Mouse (Mus musculus) embryonic facial prominence, embryonic 14.5 days (tissue): ENCODE measurements around the gene Pros1. TPM values are rescaled to one million over a fixed set of nuclear protein-coding genes. Genes with fewer than 3 reads are reported as not detected.

Experiments used
- ATAC-seq: fragments of 200-750 bp; cut with Nextera tagmentation; 2 replicates; pipeline ENCODE4 v1.8.0; 2017; ENCODE audit warnings: low read depth, moderate number of reproducible peaks, moderate TSS enrichment
- DNase-seq: peaks from one replicate; pipeline ENCODE4 v3.0.0-alpha.2; 2015; ENCODE audit warnings: low spot score
- H3K27ac ChIP-seq: fragments of 300-500 bp; sonication (generic); replicated peaks from 2 replicates; pipeline ENCODE4 v1.5.1; 2014; ENCODE audit warnings: low read depth, mild to moderate bottlenecking, low read length, moderate library complexity
- H3K27me3 ChIP-seq: fragments of 300-500 bp; sonication (generic); replicated peaks from 2 replicates; pipeline ENCODE4 v1.6.1; 2014; ENCODE audit warnings: low read length; ENCODE audit not compliant: control insufficient read depth, insufficient read depth
- H3K36me3 ChIP-seq: fragments of 300-500 bp; sonication (generic); 2 replicates; pipeline ENCODE4 v1.6.1; 2014; ENCODE audit warnings: low read length, mixed read lengths; ENCODE audit not compliant: control insufficient read depth, insufficient read depth
- H3K4me1 ChIP-seq: fragments of 300-500 bp; sonication (generic); 2 replicates; pipeline ENCODE4 v1.6.1; 2014; ENCODE audit warnings: antibody characterized with exemption, low read length; ENCODE audit not compliant: control insufficient read depth, insufficient read depth
- H3K4me2 ChIP-seq: fragments of 300-500 bp; sonication (generic); 2 replicates; pipeline ENCODE4 v1.6.1; 2014; ENCODE audit warnings: low read depth, mild to moderate bottlenecking, low read length, moderate library complexity, mixed read lengths
- H3K4me3 ChIP-seq: fragments of 300-500 bp; sonication (generic); 2 replicates; pipeline ENCODE4 v1.5.1; 2014; ENCODE audit warnings: low read depth, mild to moderate bottlenecking, low read length
- H3K9ac ChIP-seq: fragments of 300-500 bp; sonication (generic); 2 replicates; pipeline ENCODE4 v1.6.1; 2014; ENCODE audit warnings: low read depth, mild to moderate bottlenecking, low read length, moderate library complexity, mixed read lengths
- H3K9me3 ChIP-seq: fragments of 300-500 bp; sonication (generic); 2 replicates; pipeline ENCODE4 v1.6.1; 2016; ENCODE audit warnings: low read length; ENCODE audit not compliant: control insufficient read depth
- WGBS: fragments of 180-500 bp; shearing (Covaris S2); extraction: QIAGEN DNeasy Blood & Tissue Kit; methylation state at CpG from one replicate; pipeline ENCODE4 v1.1.7; 2014; 5-methylcytosine and 5-hydroxymethylcytosine counted together
- polyA plus RNA-seq: library from polyadenylated mRNA; unstranded; fragments of >200 nt; fragmentation: Nextera tagmentation; extraction: Ambion mirVana; gene quantifications from 2 replicates; pipeline ENCODE4 v1.2.1, GENCODE M21; 2014

Gene Pros1
- polyA plus RNA-seq, 1 experiment from 2014 or later: 49.2 TPM

DNA sequence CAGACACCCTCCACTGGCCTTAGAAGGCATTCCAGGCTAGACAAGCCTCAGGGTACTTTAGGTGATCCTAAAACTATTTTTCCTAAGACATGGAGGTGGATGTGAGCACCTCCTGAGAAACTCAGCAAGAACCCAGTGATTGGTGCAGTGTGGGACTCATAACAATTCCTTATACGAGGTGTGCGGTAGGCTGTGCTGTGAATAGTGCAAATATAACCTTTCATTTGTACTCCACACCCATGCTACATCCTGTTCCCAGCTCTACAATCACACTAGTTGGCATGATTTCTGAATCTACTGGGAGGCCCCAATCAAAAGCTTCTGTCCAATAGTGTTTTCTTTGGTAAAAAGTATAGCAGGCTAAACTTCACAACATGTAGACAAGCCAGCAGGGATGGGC, 22.1 kb upstream of the Pros1 start:
- ATAC-seq (no peak), DNase-seq (no peak)
- Histone ChIP-seq H3K9ac (no peak overlapping the region), H3K27me3 (no peaks in the 10 kb centered on the region), H3K9me3 (no peaks in the 10 kb centered on the region), H3K4me1 (no peaks in the 10 kb centered on the region), H3K27ac (no peak overlapping the region), H3K4me3 (no peak overlapping the region), H3K36me3 (no peaks in the 10 kb centered on the region), H3K4me2 (no peak overlapping the region)
- WGBS: 86% methylated on average over 2 of the region's 2 CpGs

DNA sequence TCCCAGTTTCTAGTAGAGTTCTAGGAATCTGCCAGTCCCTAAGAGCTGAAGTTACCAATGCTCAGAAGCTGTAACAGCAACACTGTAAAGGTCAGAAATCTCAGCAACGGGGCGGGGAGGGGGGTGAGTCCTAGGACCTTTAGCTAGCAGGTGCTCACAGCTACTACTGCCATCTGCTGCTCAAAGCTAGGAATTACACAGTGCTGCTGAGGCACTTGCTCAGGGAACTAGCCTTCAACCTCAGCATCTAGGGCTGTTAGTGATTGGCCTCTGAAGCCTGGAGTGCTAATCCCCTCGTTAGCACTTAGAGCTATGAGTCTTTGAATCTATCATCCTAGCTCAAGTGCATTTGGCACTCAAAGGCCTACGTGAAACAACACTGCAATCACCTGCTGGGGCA, 21.6 kb upstream of the Pros1 start:
- H3K36me3 ChIP-seq: no peaks in the 10 kb centered on the region
- WGBS: 28% methylated on average over 4 of the region's 4 CpGs
- ATAC-seq (peak; percentile 37; the same call in 1 of the 2 replicates), DNase-seq (peak; percentile 22)
- no peak overlapping the region for H3K9ac ChIP-seq
- no peaks in the 10 kb centered on the region for H3K4me1 ChIP-seq
- no peaks in the 10 kb centered on the region for H3K27me3 ChIP-seq
- no peak overlapping the region for H3K4me2 ChIP-seq
- H3K9me3 ChIP-seq: no peaks in the 10 kb centered on the region
- H3K27ac ChIP-seq: no peak overlapping the region
- H3K4me3 ChIP-seq: no peak overlapping the region

DNA sequence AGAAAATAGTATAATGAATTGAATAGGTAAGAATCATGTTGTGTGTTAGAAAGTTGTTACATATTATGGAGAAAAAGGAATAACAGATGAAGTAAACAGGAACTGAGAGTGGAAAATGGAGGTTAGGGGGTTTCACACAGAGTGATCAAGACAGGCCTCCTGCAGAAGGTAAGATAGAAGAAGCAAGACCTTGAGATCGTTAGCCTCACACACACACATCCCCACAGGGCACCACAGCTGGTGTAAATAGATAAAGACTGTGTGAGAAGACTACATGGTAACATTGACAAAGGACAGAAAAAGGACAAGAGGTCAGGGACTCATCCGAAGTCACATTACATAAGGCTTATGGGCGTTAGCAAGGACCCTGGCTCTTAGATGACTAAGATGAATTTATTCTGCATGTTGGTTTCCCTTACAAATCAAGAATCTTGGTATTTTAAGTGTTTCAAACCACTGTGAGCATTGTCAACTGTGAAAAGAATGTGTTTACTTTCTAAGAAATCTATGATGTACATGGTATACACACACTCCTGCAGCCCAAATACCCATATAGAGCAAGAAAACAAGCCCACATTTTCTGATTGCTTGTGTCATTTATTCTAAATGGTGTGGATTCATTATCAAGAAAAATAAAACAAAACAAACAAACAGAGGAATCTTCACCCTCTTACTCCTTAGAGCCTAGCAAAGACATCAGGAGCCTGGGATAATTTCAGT, 19.9 kb upstream of the Pros1 start:
- Histone ChIP-seq H3K27me3 (no peaks in the 10 kb centered on the region), H3K4me1 (no peaks in the 10 kb centered on the region), H3K9me3 (no peaks in the 10 kb centered on the region), H3K4me2 (no peak overlapping the region), H3K4me3 (no peak overlapping the region), H3K9ac (no peak overlapping the region), H3K27ac (no peak overlapping the region), H3K36me3 (no peaks in the 10 kb centered on the region)
- no peak for DNase-seq
- ATAC-seq: no peak
- 55% methylated on average over 3 of the region's 3 CpGs for WGBS

GRCm38 (mm10) chr16:62845341-62845740, 8.8 kb upstream of the Pros1 start:
- WGBS: 69% methylated on average over 6 of the region's 6 CpGs
- DNase-seq (no peak), ATAC-seq (no peak)
- Histone ChIP-seq H3K27me3 (no peaks in the 10 kb centered on the region), H3K9me3 (no peaks in the 10 kb centered on the region), H3K9ac (no peak overlapping the region), H3K27ac (no peak overlapping the region), H3K36me3 (no peaks in the 10 kb centered on the region), H3K4me3 (peak overlapping the region; percentile 77; the same call in 1 of the 2 replicates), H3K4me2 (peak overlapping the region; percentile 89), H3K4me1 (peaks cover 15% of the 10 kb centered on the region)

DNA sequence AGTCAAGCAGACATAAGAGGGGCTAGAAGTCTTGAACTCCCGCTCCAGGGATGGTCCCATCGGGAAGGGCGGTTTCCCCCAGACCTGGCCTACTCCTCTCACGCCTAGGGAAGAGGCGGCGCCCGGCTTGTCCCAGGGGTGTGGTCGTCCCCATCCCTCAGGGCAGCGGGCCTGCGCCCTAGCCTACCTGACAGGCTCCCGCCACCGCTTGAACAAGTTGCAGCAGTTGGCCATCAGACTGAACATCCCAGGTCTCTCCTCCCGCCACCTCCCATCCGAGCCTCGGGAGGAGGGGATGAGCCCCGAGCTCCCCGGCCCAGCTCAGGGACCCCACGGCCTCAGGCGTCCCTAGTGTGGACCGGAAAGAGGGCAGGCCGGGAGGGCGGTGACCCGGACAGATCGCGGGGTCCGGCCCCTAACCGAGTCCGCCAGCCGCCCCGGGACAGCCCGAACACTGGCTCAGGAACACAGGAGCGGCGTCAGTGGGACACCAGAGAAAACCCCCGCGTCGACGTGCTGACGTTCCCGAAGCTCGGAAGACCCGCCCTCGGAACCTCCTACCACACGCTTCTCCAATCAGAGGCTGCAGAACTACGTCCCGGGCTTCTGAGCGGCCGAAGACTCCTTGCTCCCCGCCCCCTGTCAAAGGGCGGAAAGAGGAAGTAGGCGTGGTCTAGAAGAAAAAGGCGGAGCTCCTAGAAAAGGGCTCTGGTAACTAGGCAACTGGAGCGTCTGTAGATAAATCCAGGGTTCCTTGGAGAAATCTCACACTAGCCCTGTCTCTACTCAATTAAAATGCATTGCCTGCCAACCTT, 7.4 kb upstream of the Pros1 start, which contains the start of gene Arl13b:
TSS of gene Arl13b (minus strand) at position 543 of the 815 bp plus-strand sequence.
- no peaks in the 10 kb centered on the region for H3K9me3 ChIP-seq
- peak; percentile 99 for DNase-seq
- peak within 1 kb of the TSS; percentile 89 for H3K4me2 ChIP-seq
- peak within 1 kb of the TSS; percentile 77 for H3K4me3 ChIP-seq
- no peaks in the 10 kb centered on the region for H3K27me3 ChIP-seq
- no peaks in the 10 kb centered on the region for H3K36me3 ChIP-seq
- H3K4me1 ChIP-seq: peaks cover 15% of the 10 kb centered on the region
- peak within 1 kb of the TSS; percentile 67 for H3K27ac ChIP-seq
- WGBS: 0% methylated on average over 31 of the region's 52 CpGs
- peak; percentile 100 for ATAC-seq
- H3K9ac ChIP-seq: peak within 1 kb of the TSS; percentile 86

DNA sequence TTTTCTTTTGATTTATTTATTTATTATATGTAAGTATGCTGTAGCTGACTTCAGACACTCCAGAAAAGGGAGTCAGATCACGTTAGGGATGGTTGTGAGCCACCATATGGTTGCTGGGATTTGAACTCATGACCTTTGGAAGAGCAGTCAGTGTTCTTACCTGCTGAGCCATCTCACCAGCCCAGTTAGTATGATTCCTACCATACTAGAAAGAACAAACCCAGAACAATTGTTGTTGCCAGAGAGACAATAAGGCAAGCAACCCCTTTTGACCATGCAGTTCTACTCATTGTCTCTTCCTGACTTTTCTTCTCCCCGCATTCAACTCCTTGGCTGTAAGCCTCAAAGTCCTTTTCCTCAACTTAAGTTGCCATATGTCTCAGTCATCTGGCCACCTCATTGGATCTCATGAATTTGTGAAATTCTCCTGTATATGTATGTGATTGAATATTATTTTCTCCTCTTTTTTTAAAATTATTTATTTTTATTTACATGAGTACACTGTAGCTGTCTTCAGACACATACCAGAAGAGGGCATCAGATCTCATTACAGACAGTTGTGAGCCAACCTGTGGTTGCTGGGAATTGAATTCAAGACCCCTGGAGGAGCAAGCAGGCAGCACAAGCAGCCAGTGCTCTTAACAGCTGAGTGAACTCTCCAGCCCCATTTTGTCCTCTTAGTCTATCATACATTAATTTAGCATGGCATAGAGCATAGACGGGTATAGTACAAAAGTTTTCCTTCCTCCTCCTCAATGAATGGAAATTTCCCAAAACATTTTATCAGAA, 1.4 kb upstream of the Pros1 start:
- ATAC-seq (no peak), DNase-seq (no peak)
- Histone ChIP-seq H3K27me3 (no peaks in the 10 kb centered on the region), H3K4me1 (no peaks in the 10 kb centered on the region), H3K9me3 (no peaks in the 10 kb centered on the region), H3K9ac (no peak overlapping the region), H3K27ac (no peak overlapping the region), H3K36me3 (no peaks in the 10 kb centered on the region), H3K4me3 (no peak overlapping the region), H3K4me2 (no peak overlapping the region)
- 85% methylated on average over 3 of the region's 3 CpGs for WGBS

DNA sequence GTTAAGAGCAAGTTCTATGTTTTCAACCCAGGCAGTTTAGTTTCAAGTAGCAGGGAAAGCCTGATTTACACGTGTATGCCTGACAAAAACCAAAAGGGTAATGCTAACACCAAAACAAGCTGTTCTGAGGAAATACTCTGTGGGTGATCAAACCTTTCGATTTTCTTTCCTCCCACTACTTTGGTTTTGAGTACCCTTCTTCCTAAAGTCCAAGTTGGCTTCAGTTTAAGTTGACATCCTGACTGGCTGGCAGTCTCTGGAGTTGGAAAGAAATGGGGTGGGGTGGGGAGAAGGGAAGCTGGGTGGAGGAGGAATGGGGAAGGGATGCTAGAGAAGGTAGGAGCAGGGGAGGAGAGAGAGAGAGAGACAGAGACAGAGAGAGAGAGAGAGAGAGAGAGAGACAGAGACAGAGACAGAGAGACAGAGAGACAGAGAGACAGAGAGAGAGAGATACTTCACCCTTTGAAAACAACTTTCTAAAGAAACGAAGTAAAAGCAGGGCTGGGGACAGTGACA, 438 bp upstream of the Pros1 start:
- H3K27ac ChIP-seq: peak overlapping the region; percentile 75; the same call in 1 of the 2 replicates
- H3K4me2 ChIP-seq: peak overlapping the region; percentile 63
- peak overlapping the region; percentile 87 for H3K9ac ChIP-seq
- H3K36me3 ChIP-seq: no peaks in the 10 kb centered on the region
- no peaks in the 10 kb centered on the region for H3K4me1 ChIP-seq
- ATAC-seq: no peak
- no peak for DNase-seq
- WGBS: 21% methylated on average over 3 of the region's 3 CpGs
- H3K27me3 ChIP-seq: no peaks in the 10 kb centered on the region
- peak overlapping the region; percentile 56 for H3K4me3 ChIP-seq
- no peaks in the 10 kb centered on the region for H3K9me3 ChIP-seq

DNA sequence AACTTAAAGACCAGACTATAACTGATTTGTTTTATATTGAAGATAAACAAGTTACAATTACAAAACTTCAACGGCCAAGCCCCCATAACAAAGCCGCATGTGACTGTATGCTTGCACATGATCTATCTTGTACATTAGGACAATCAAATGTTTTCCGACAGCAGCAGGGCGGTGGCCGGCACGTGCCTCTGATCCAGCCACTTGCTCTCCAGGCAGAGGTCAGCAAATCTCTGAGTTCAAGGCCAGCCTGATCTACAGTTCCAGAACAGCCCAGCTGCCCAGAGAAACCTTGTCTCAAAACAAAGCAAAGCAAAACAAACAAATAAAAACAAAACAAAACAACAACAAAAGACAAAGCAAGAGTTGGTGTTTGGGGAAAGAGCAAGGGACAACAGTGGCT, 1.3 kb downstream of the Pros1 start:
- no peaks in the 10 kb centered on the region for H3K4me1 ChIP-seq
- H3K9ac ChIP-seq: no peak overlapping the region
- ATAC-seq: no peak
- no peaks in the 10 kb centered on the region for H3K36me3 ChIP-seq
- no peak overlapping the region for H3K27ac ChIP-seq
- H3K4me3 ChIP-seq: no peak overlapping the region
- H3K27me3 ChIP-seq: no peaks in the 10 kb centered on the region
- H3K9me3 ChIP-seq: no peaks in the 10 kb centered on the region
- peak overlapping the region; percentile 63 for H3K4me2 ChIP-seq
- no peak for DNase-seq
- 69% methylated on average over 6 of the region's 6 CpGs for WGBS
